Mouse (Mus musculus): ENCODE data around the gene Tspan33. TPM values are rescaled to one million over a fixed set of nuclear protein-coding genes. Genes with fewer than 3 reads are reported as not detected.
"Not testable (repeated sequence)": the region's sequence is repeated elsewhere in the genome, so short reads cannot be mapped to it uniquely, and the experiment has no call there.

Tspan33 gene
- 1 to 10 TPM; 2.9 to 3.8 TPM for total RNA-seq (2021)
- long read RNA-seq, experiment 1, partial matches to known transcripts, result 2 of 13 reads
- long read RNA-seq, experiment 1, other reads (novel, unspliced or antisense), result 6 of 13 reads
- long read RNA-seq, experiment 2, transcript Tspan33-201 (8 exons, 1,994 nt), result major isoform, 13 of 18 reads
- long read RNA-seq, experiment 2, partial matches to known transcripts, result 0 of 18 reads
- long read RNA-seq, experiment 2, other reads (novel, unspliced or antisense), result 2 of 18 reads

GRCm38 (mm10) chr6:29693953-29694352, at the start of gene Tspan33:
Gene Tspan33, plus strand, starts transcription at chr6:29694222.
- intact Hi-C loops (cut with DNase I; ENCODE audit: low total_unique reads), result no loop called here
- peak; percentile 94 for DNase-seq

DNA sequence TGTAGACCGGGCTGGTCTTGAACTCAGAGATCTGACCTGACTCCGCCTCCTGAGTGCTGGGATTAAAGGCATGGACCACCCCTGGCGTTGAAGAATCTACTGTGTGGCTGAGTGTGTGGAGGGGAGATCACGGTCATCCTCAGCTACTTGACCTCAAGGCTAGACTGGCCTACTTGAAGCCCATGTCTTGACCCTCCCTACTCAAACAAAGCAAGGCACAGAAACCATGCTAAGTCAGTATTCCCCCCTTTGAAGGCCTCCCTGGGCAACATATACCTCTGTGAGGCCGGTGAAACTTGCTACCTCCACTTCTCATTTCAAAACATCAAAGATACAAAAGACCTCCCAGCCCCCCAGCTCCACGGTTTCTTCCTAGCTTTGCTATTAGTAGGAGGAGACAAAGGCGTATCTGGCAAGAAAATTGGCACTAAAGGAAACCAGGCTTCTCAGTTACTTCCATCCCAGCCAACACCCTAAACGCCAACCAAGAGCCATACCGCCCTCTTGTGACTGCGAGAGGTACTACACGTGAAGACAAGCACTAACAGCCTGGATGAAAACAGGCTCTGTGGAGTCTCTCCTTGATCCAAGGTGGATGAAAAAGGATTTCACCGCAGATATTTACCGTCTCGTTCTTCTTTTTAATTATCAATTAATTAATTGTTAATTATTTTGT, 44.4 kb upstream of the Tspan33 start:
- intact Hi-C loops (cut with DNase I; ENCODE audit: low total_unique reads), result loop anchor here (5.0 kb wide), 1 partner anchor 132 kb away; no protein-coding TSS in a partner anchor

GRCm38 (mm10) chr6:29650170-29650549, 43.9 kb upstream of the Tspan33 start:
- no peak for DNase-seq
- intact Hi-C loops (cut with DNase I; ENCODE audit: low total_unique reads), result no loop called here

More for the DNA sequence above, 44.4 kb upstream of the Tspan33 start:
- DNase-seq, result peak; percentile 80

- intact Hi-C loops (cut with DNase I; ENCODE audit: low total_unique reads), result no loop called here
- DNase-seq, result no peak
These were observed 40.8 kb upstream of the Tspan33 start for GRCm38 (mm10) chr6:29653271-29653670.

- no peak for DNase-seq
- intact Hi-C loops (cut with DNase I; ENCODE audit: low total_unique reads), result no loop called here
These were observed 35.2 kb upstream of the Tspan33 start for GRCm38 (mm10) chr6:29658626-29659475.

GRCm38 (mm10) chr6:29659964-29660363, 34.1 kb upstream of the Tspan33 start:
- intact Hi-C loops (cut with DNase I; ENCODE audit: low total_unique reads), result no loop called here
- no peak for DNase-seq

- intact Hi-C loops (cut with DNase I; ENCODE audit: low total_unique reads), result no loop called here
- DNase-seq, result no peak
These were observed 33.2 kb upstream of the Tspan33 start for GRCm38 (mm10) chr6:29660662-29661307.

- intact Hi-C loops (cut with DNase I; ENCODE audit: low total_unique reads), result no loop called here
- DNase-seq, result no peak
These were observed 26.8 kb upstream of the Tspan33 start for GRCm38 (mm10) chr6:29667266-29667665.

DNA sequence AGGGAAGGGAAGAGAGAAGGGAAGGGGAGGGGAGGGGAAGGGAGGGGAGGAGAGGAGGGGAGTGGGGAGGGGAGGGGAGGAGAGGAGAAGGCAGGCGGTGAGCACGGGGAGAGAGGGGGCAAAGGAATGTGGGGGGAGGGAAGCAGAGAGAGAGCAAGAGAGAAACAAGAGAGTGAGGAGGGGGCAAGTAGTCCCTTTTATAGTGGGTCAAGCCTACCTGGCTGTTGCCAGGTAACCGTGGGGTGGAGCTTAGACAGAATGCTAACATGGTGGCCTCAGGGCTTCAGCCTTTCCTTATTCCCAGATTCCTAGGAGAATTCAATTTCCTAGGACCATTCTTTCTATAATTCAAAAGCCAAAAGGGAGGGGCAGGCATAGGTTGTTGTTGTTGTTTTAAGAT, 22.3 kb upstream of the Tspan33 start:
- no peak for DNase-seq
- intact Hi-C loops (cut with DNase I; ENCODE audit: low total_unique reads), result no loop called here

DNA sequence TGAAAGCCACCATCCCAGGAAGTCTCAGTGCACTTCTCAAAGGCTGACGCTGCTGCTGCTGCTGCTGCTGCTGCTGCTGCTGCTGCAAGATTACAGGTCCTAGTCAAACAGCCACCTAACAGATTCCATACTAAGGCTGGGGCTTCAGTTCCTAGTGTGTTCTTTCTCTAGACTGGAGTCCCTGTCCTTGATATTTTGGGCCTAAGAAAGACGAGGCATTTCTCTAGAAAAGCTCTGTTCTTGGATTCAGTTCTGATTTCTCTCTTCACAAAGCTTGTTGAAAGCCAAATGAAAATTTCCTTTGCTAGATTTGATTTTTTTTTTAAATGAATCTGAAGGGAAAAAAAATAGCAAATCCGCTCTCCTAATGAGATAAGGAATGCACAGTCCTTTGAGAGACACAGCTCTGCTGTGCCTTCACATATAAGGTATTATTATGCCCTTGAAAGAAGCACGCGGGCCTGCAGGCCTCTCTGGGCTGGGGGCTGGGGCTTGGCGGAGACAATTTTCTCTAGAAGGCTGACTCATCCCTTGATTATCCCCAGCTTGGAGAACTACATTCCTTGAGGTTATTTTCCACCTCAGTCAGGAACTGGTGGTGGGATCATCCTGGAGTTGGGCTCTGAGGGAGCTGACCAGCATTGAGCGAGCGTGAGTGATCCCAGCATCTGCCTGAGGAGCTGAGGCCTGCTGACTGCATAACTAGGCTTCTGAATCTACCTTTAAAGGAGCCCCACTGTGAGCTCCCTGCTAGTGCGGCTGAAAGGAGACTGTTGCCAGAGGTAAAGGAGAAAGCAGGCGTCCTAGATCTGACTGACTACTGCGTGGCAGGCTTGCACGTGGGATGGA, 21.2 kb upstream of the Tspan33 start:
- no peak for DNase-seq
- intact Hi-C loops (cut with DNase I; ENCODE audit: low total_unique reads), result no loop called here

GRCm38 (mm10) chr6:29673739-29674138, 20.3 kb upstream of the Tspan33 start:
- DNase-seq, result no peak
- intact Hi-C loops (cut with DNase I; ENCODE audit: low total_unique reads), result no loop called here

- intact Hi-C loops (cut with DNase I; ENCODE audit: low total_unique reads), result not testable (repeated sequence)
These were observed 14.0 kb upstream of the Tspan33 start for GRCm38 (mm10) chr6:29679947-29680550.

GRCm38 (mm10) chr6:29681853-29682252, 12.2 kb upstream of the Tspan33 start:
- intact Hi-C loops (cut with DNase I; ENCODE audit: low total_unique reads), result no loop called here
- no peak for DNase-seq

More at GRCm38 (mm10) chr6:29679947-29680550, 14.0 kb upstream of the Tspan33 start:
- DNase-seq, result not testable (repeated sequence)

GRCm38 (mm10) chr6:29684686-29685085, 9.3 kb upstream of the Tspan33 start:
- DNase-seq, result no peak
- intact Hi-C loops (cut with DNase I; ENCODE audit: low total_unique reads), result no loop called here

DNA sequence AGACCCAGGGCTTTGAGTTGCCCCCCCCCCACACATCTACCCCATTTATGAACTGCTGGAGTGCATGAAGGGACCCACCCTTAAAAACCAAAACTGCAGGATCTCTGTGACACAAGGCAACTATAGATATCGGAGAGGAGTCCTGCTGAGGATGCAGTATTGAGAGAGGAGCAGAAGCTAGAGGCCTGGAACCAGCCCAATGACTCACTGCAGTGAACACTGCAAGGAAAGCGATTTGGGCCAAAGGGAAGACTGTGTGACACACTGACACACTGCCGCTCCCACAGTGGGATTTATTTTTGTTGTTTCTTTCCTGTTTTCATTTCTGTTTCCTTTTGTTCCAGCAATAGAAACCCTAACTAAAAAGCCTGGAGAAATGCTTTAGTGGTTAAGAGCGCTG, 8.1 kb upstream of the Tspan33 start:
- no peak for DNase-seq
- intact Hi-C loops (cut with DNase I; ENCODE audit: low total_unique reads), result no loop called here

- intact Hi-C loops (cut with DNase I; ENCODE audit: low total_unique reads), result no loop called here
- DNase-seq, result no peak
These were observed 4.6 kb upstream of the Tspan33 start for GRCm38 (mm10) chr6:29689458-29689857.

DNA sequence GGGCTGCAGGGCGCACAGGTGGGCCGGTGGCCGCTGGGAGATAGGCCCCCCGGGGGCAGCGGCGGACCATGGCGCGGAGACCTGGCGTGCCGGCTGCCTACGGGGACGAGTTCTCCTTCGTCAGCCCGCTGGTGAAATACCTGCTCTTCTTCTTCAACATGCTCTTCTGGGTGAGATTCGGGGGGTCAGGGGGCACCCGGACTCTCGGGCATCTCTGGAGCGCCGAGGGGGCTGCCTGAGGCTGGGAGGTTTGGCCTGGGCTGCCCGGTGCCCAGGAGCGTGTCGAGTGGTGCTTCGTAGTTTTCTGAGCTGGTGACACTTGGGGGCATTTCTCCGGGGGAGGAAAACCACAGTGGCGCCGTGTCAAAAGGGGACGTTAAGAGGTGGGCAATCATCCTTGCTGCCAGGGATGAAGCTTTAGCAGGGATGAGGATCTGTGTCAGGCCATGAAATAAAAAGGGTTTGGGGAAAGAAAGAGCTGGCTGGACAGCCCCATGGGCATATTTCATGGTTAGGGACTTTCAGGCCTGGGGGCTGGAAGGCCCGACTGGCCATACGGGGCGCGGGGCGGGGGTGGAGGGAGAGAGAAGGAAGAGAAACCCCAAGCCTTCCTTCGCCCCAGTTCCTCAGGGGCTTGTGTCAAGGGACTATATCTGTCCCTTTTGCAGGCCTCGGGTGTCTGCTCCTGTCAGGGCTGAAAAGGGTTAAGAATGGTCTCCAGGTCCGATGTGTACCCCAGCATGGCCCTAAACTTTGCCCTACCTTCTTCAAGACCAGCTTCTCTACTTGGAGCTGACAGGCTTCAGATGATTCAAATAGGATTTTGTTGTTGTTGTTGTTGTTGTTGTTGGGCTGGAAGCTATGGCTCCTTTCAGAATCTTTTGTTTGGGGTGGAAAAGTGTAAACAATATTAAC, 610 bp downstream of the Tspan33 start:
- intact Hi-C loops (cut with DNase I; ENCODE audit: low total_unique reads), result no loop called here
- DNase-seq, result no peak

GRCm38 (mm10) chr6:29695290-29695674, 1.3 kb downstream of the Tspan33 start:
- intact Hi-C loops (cut with DNase I; ENCODE audit: low total_unique reads), result no loop called here
- DNase-seq, result no peak
